Mouse (Mus musculus): Measurements from ENCODE around the gene Slc12a6. TPM values are rescaled to one million over a fixed set of nuclear protein-coding genes. Genes with fewer than 3 reads are reported as not detected.

Gene Slc12a6
- total and polyA plus RNA-seq, 2 experiments: 5.2 to 12.9 TPM

- peak; percentile 91 for DNase-seq (ENCODE audit: extremely low read depth, low read depth, low spot score)
- Histone ChIP-seq H3K36me3 (ENCODE audit: control insufficient read depth, insufficient read depth, low read length) (peaks cover 14% of the 10 kb centered on the region), H3K27me3 (ENCODE audit: control insufficient read depth, insufficient read depth, low read length) (no peaks in the 10 kb centered on the region), H3K9ac (ENCODE audit: low read depth, low read length) (peak within 1 kb of the TSS; percentile 87), H3K4me3 (ENCODE audit: insufficient read depth, low read depth, low read length) (peak within 1 kb of the TSS; percentile 90), H3K4me1 (ENCODE audit: control insufficient read depth, insufficient read depth, low read length) (peaks cover 3% of the 10 kb centered on the region; the same call in 1 of the 2 replicates), H3K79me2 (ENCODE audit: control insufficient read depth, insufficient read depth, low read length) (peaks cover 5% of the 10 kb centered on the region; the same call in 1 of the 2 replicates), H3K27ac (replicated peaks; ENCODE audit: insufficient read depth, low read depth, low read length) (peak within 1 kb of the TSS; percentile 84)
- WGBS: under 1% methylated on average over 46 of the region's 46 CpGs
- TF ChIP-seq CTCF (IDR thresholded peaks at IDR 0.05; ENCODE audit: low read depth, low read length) (no peak), POLR2A (IDR thresholded peaks at IDR 0.05; ENCODE audit: extremely low read depth, insufficient read depth, low read length) (0 out of 2 replicates have a peak, but pooled peaks have one; percentile 41)
Measured at GRCm38 (mm10) chr2:112367726-112368673, 102.4 kb downstream of the Slc12a6 start, which contains the start of gene Emc4. Gene Emc4 (minus strand): TSS chr2:112368027.

- 35% methylated on average over 5 of the region's 5 CpGs for WGBS
- H3K36me3 ChIP-seq (ENCODE audit: control insufficient read depth, insufficient read depth, low read length): no peaks in the 10 kb centered on the region
- TF ChIP-seq POLR2A (IDR thresholded peaks at IDR 0.05; ENCODE audit: extremely low read depth, insufficient read depth, low read length): no peak
- no peak for TF ChIP-seq CTCF (IDR thresholded peaks at IDR 0.05; ENCODE audit: low read depth, low read length)
- no peak overlapping the region for H3K4me3 ChIP-seq (ENCODE audit: insufficient read depth, low read depth, low read length)
- H3K27me3 ChIP-seq (ENCODE audit: control insufficient read depth, insufficient read depth, low read length): no peaks in the 10 kb centered on the region
- H3K79me2 ChIP-seq (ENCODE audit: control insufficient read depth, insufficient read depth, low read length): peaks cover 5% of the 10 kb centered on the region; the same call in 1 of the 2 replicates
- H3K9ac ChIP-seq (ENCODE audit: low read depth, low read length): no peak overlapping the region
- H3K4me1 ChIP-seq (ENCODE audit: control insufficient read depth, insufficient read depth, low read length): peaks cover 3% of the 10 kb centered on the region; the same call in 1 of the 2 replicates
- no peak overlapping the region for H3K27ac ChIP-seq (replicated peaks; ENCODE audit: insufficient read depth, low read depth, low read length)
- DNase-seq (ENCODE audit: extremely low read depth, low read depth, low spot score): no peak
Measured at GRCm38 (mm10) chr2:112369941-112370340, 104.3 kb downstream of the Slc12a6 start.

DNA sequence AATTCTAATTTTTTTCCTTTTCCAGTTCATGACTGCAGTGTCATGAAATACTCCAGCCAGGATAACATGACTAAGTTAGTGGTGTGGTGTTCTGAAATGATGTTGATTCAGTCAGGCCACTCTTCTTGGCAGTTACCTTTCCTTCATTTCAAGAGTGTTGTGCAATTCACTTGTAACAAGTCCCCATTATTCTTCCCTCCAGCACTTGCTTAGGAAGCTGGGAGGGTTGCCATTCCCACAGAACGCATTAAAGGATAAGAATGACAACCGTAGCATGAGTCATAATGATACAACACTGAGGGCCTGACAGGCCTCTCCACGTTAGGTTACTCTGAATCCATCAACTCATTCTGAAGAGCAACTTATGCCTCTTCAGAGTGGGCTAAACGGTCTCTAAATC, 107.5 kb downstream of the Slc12a6 start:
- Histone ChIP-seq H3K4me1 (ENCODE audit: control insufficient read depth, insufficient read depth, low read length) (no peaks in the 10 kb centered on the region), H3K79me2 (ENCODE audit: control insufficient read depth, insufficient read depth, low read length) (no peaks in the 10 kb centered on the region), H3K27ac (replicated peaks; ENCODE audit: insufficient read depth, low read depth, low read length) (no peak overlapping the region), H3K9ac (ENCODE audit: low read depth, low read length) (no peak overlapping the region), H3K36me3 (ENCODE audit: control insufficient read depth, insufficient read depth, low read length) (no peaks in the 10 kb centered on the region), H3K27me3 (ENCODE audit: control insufficient read depth, insufficient read depth, low read length) (no peaks in the 10 kb centered on the region), H3K4me3 (ENCODE audit: insufficient read depth, low read depth, low read length) (no peak overlapping the region)
- TF ChIP-seq POLR2A (IDR thresholded peaks at IDR 0.05; ENCODE audit: extremely low read depth, insufficient read depth, low read length): no peak
- no peak for TF ChIP-seq CTCF (IDR thresholded peaks at IDR 0.05; ENCODE audit: low read depth, low read length)
- 72% methylated on average over 4 of the region's 4 CpGs for WGBS
- no peak for DNase-seq (ENCODE audit: extremely low read depth, low read depth, low spot score)

DNA sequence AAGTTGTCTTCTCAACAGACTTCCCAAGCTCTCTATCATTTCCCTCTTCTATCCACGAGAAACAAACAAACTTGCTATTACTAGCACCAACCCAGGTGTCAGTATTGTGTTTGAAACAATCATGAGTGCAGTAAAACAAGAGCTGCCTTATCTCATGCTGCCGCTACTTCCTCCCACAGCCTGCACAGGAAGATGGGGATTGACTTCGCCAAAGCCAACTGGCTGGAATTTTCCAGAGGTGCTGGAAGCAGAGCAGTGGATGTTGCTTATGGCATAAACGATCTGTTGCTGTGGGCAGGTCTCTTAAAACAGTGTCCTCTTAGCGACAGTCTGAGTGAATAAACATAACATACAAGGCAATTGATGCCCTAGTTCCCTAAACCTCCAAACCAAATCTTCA, 109.0 kb downstream of the Slc12a6 start:
- Histone ChIP-seq H3K4me1 (ENCODE audit: control insufficient read depth, insufficient read depth, low read length) (no peaks in the 10 kb centered on the region), H3K36me3 (ENCODE audit: control insufficient read depth, insufficient read depth, low read length) (no peaks in the 10 kb centered on the region), H3K79me2 (ENCODE audit: control insufficient read depth, insufficient read depth, low read length) (no peaks in the 10 kb centered on the region), H3K27ac (replicated peaks; ENCODE audit: insufficient read depth, low read depth, low read length) (no peak overlapping the region), H3K4me3 (ENCODE audit: insufficient read depth, low read depth, low read length) (no peak overlapping the region), H3K27me3 (ENCODE audit: control insufficient read depth, insufficient read depth, low read length) (no peaks in the 10 kb centered on the region), H3K9ac (ENCODE audit: low read depth, low read length) (no peak overlapping the region)
- TF ChIP-seq CTCF (IDR thresholded peaks at IDR 0.05; ENCODE audit: low read depth, low read length): no peak
- no peak for TF ChIP-seq POLR2A (IDR thresholded peaks at IDR 0.05; ENCODE audit: extremely low read depth, insufficient read depth, low read length)
- 45% methylated on average over 5 of the region's 5 CpGs for WGBS
- DNase-seq (ENCODE audit: extremely low read depth, low read depth, low spot score): no peak

DNA sequence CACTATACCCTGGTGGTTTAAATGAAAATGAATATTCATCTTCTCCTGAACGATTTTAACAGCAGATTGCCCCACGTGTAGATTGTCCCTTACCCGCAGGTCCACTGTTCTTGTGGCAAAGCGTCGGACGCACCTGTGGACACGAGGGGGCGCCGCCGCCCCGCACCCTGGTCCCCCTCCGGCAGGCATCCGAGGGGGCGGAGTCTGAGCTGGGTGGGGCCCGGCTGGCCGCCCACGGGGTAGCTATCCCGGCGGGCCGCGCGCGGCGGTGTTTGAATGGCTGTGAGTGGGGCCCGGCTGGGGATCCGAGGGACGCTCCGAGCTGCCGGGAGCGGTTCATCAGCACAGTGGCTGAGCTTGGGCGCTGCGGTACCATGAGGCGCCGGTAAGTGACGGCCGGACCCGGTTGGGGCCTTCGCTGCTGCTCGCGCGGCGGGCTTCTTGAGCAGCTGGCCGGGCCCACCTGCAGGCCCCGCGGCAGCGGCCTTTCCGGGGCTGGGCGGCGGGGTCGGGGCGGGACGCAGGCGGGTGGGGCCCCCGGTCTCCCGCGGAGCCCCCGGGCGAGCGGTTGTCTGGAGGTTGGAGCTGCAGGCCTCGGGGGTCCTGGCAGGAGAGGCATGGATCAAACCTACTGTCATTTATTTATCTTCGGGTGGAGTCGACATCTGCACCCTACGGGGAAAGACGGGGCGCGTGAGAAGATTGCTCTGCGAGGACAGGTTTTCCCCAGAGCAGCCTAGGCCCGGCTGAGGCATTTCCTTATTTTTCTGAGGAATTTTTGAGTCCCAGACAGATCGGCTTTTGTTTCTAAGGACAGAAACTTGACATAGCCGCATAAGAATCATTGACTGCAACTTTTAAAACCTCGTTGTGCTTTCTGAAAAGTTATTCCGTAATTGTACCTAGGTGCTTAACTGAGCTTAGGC, 113.6 kb downstream of the Slc12a6 start, which contains the start of gene Katnbl1:
TSS of gene Katnbl1 (plus strand) at position 239 of the 926 bp plus-strand sequence.
- peak; percentile 62 for DNase-seq (ENCODE audit: extremely low read depth, low read depth, low spot score)
- TF ChIP-seq CTCF (IDR thresholded peaks at IDR 0.05; ENCODE audit: low read depth, low read length) (peak; percentile 88), POLR2A (IDR thresholded peaks at IDR 0.05; ENCODE audit: extremely low read depth, insufficient read depth, low read length) (0 out of 2 replicates have a peak, but pooled peaks have one; percentile 49)
- no peak within 1 kb of the TSS for H3K27ac ChIP-seq (replicated peaks; ENCODE audit: insufficient read depth, low read depth, low read length)
- under 1% methylated on average over 72 of the region's 72 CpGs for WGBS
- H3K27me3 ChIP-seq (ENCODE audit: control insufficient read depth, insufficient read depth, low read length): no peaks in the 10 kb centered on the region
- H3K4me3 ChIP-seq (ENCODE audit: insufficient read depth, low read depth, low read length): peak within 1 kb of the TSS; percentile 100
- H3K79me2 ChIP-seq (ENCODE audit: control insufficient read depth, insufficient read depth, low read length): peaks cover 11% of the 10 kb centered on the region; the same call in 1 of the 2 replicates
- H3K9ac ChIP-seq (ENCODE audit: low read depth, low read length): peak within 1 kb of the TSS; percentile 98
- H3K4me1 ChIP-seq (ENCODE audit: control insufficient read depth, insufficient read depth, low read length): peaks cover 3% of the 10 kb centered on the region; the same call in 1 of the 2 replicates
- no peaks in the 10 kb centered on the region for H3K36me3 ChIP-seq (ENCODE audit: control insufficient read depth, insufficient read depth, low read length)
